Mouse (Mus musculus) liver (tissue): ENCODE results near the gene Ccnt1.

Experiments
- DNase-seq: peaks from one replicate; pipeline ENCODE4 v3.0.0-alpha.2; 2020; ENCODE audit warnings: mixed read lengths

Ccnt1 gene

GRCm38 (mm10) chr15:98594193-98594592 is 23.5 kb upstream of the Ccnt1 start:
- DNase-seq, result no peak

DNA sequence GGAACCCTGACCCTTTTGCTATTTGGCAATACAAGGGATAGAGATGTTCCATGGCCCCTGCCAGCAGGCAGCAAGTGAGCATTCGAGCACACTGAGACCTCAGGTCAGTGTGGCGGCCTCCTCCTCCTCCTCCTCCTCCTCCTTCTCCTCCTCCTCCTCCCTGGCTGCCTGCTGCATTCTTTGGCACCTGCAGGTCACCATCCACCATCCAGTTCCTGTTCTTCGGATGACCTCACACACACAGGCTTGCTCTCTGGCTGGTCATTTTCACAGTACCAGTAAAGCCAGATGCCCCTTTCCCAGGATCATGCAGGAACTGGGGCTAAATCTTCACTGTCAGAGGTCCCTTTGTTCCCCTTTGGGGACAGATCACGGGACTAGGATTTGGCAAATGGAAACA is 20.7 kb upstream of the Ccnt1 start:
- DNase-seq, result no peak

GRCm38 (mm10) chr15:98589640-98590336 is 19.1 kb upstream of the Ccnt1 start:
- DNase-seq, result no peak

DNA sequence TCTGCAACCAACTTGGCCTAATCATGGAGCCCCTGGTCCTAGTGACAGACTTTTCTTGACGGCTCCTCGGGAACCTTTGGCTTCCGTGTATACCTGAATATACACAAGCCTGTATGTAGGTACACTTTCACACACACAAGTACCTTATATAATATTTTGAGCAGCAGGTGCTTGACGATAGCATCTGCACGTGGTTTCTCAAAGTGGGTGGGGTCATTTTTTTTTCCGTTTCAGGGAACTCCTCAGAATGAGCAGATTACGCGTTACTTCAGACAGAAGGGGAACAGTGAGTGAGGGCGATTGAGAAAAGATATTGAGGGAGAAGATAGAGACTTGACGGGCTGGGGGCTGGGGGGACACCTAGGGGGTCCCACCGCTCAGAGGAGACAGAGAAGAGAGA is 17.0 kb upstream of the Ccnt1 start:
- DNase-seq, result no peak

DNA sequence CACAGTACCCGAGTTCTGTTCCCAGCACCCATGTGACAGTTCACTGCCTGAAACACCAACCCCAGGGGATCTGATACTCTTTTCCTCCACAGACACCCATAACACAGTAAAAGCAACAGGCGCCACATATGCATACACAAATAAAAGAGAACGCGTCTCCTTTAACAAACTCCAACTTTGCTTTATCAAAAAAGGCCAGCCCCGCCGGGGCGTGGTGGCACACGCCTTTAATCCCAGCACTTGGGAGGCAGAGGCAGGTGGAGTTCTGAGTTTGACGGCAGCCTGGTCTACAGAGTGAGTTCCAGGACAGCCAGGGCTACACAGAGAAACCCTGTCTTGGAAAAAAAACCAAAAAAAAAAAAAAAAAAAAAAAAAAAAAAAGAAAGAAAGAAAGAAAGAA is 15.4 kb upstream of the Ccnt1 start:
- peak; percentile 83 for DNase-seq

DNA sequence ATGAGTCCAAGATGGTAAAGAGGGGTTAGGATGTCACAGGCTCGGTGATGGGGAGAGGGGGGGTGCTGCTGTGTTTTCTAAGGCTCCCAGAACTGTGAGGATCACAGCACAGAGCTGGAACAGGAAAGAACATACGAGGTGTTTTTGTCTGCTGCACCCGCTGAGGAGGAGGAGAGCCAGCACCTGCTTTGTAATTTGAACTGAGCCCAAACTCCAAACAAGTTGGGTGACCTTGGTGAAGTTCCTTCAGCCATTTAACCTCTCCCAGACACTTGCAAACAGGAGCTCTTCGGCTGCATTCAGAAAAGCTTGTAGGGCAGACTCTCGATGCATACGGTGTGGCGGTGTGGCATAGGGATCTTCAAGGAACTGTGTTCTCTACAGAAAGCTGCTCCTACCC is 14.7 kb upstream of the Ccnt1 start:
- DNase-seq, result no peak

DNA sequence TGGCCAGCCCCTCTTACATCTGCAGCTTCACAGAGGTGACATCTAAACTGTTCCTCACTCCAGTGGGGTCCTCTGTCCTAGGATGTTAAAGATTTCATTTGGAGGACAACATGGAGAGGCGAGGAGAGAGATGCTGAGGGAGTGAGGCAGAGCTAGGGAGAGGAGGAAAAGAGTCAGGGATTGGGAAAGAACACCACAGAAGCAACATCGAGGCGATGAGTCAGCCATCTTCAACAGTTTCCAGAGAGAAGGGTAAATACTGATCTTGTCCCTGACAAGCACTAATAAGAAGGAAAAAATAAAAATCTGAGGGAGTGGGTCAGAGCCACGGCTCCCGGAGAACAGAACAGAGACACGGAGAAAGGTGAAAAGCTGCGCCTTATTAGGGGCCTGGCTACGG is 12.3 kb upstream of the Ccnt1 start:
- DNase-seq, result no peak

DNA sequence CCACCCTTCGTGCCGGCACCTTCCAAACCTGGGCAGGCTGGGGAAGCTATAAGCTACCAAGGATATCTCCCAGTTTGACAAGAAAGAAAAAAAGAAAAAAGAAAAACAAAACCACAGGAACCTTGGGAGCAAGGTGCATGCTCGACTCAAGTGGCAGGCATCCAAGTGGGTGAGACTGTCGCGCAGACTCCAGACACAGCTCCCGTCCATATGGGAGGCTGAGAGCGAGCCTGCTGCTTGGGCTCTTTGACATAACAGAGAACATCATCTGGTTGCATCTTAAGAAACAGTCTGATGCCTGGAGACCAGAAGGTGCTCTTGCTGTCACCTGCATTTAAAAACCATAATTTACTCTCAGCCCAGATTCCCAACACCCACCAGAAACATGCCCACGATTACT is 11.7 kb upstream of the Ccnt1 start:
- DNase-seq, result no peak

DNA sequence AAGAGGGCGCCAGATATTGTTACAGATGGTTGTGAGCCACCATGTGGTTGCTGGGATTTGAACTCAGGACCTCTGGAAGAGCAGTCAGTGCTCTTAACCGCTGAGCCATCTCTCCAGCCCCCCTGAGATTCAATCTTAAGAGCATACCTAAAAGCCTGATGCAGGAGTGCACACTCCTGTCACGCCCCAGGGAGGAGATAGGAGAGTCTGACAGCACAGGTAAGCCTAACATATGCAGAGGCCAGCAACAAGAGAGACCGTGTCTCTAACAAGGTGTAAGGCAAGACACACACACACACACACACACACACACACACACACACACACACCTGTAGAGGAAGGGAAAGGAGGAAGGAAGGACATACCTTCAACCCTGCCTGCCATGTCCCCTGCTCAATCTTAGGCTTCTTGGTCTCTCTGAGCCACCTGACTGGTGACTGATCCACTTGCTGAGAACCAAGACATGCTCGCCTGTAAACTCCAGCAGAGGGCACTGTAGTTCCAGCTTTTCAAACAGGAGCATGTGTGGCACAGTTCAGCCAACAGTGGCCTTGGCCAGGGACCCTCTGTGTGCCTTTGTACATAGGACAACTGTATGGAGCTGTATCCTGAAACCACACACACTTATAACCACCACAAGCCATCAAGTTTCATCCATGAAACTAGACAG is 9.2 kb upstream of the Ccnt1 start:
- DNase-seq, result peak; percentile 82

DNA sequence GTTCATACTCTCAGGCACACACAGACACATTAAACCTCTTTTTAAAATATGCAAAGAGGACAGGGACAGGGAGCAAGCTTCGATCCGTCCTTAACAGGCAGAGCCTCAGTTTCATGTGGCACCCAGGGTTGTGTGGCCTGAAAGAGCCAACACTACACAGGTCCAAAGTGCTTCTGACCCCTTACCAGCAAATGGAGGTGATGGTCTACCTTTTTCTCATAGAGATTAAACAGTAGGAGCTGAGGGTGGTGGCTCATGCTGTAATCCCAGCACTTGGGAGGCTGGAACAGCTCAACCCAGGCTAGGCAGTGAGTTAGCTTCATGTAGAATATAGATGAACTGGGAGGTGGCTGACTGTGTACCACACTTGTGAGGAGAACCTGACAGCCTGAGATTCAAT is 8.6 kb upstream of the Ccnt1 start:
- no peak for DNase-seq

GRCm38 (mm10) chr15:98573293-98573692 is 2.6 kb upstream of the Ccnt1 start:
- DNase-seq, result no peak

DNA sequence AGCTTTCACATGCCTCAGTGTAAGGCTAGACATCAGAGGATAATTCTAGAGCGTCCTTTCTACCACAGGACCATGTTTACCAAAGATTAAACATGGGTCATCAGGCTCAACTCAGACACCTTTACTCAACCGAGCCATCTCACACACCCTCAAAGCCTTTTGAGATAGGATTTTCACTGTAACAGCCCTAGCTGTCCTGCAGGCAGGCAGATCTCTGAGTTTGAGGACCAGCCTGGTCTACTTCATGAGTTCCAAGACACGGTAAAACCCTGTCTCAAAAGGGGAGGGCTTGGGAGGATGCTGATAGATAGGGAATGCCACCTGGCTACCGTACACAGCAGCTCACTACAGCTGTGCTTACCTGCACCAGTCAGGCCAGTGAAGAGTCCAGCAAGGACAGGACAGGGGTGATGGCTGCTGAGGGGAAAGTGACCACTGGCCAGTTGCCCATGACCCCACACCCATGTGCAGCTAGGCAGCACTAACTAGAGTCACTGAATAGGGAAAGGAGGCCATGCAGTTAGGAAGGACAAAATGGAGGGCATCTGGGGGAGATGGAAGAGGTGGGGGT is 843 bp downstream of the Ccnt1 start:
- no peak for DNase-seq

GRCm38 (mm10) chr15:98569216-98569615 is 1.5 kb downstream of the Ccnt1 start:
- DNase-seq, result no peak

DNA sequence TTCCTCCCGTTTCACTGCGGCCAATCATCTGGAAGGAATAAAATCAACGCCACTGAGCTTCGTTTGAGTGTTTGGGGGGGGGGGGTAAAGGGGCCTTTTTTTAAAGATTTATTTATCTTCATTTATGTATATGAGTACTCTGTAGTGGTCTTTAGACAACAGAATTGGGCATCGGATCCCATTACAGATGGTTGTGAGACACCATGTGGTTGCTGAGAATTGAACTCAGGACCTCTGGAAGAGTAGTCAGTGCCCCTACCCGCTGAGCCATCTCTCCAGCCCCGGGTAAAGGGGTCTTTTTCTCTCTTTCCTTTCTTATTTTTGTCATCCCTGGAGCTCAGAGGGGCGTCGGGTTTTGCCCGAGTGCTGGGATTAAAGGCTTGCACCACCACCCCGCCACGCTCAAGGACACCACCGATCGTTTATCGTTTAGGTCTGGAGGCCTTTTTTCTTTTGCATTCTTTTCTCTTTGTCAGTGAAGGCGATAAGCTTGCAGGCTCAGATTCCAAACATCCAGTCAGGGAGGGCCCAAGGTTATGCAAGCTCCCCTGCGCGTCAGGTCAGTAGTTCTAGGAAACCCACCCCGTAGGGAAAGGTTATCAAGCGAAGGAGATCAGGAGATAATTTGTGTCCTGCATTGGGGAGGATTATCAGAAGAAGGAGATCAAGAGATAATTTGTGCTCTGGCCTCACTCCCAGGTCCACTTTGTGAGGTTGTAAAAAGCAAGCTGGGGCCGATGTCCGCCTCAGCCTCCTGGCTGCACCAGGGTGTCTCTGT is 2.3 kb downstream of the Ccnt1 start:
- peak; percentile 35 for DNase-seq

DNA sequence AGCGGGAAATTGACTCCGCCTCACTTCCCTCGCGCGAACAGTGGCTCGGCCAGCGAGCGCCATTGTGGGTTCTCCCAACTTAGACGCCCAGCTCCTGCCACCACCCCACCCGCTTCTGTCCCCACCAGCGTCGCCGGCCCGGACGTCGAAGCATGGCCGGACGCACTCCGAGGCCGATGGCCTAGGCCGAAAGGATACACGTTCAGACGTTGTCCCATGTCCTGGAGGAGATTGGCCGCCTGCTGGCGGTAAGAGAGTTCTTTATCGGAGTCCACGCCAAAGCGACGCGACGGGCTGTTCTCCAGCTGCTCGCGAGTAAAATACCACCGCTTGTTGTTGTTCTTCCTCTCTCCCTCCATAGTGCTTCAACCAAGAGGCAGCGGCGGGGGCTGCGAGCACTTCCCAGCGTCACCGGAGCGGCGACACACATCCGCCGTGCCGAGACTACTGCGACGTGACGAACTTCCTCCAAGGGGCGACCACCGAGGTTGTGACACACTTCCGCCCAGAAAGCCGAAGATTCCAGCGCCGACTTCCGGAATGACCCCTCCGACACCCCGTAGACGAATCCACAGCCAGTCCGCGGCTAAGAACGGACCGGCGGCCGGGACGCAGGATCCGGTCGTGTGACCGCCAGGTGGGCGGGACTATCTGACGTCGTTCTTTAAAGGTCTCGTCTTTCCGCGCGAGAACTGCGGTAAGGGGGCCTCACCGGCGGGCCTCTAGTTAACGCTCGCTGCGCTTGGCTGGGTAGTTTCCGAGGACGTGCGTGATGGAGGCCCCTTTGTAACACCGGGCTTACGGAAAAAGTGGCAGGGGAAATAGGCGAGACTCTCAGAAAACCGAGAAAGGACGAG is 3.2 kb downstream of the Ccnt1 start:
- DNase-seq, result peak; percentile 98

- no peak for DNase-seq
Observed at GRCm38 (mm10) chr15:98566973-98567277, 3.8 kb downstream of the Ccnt1 start.

DNA sequence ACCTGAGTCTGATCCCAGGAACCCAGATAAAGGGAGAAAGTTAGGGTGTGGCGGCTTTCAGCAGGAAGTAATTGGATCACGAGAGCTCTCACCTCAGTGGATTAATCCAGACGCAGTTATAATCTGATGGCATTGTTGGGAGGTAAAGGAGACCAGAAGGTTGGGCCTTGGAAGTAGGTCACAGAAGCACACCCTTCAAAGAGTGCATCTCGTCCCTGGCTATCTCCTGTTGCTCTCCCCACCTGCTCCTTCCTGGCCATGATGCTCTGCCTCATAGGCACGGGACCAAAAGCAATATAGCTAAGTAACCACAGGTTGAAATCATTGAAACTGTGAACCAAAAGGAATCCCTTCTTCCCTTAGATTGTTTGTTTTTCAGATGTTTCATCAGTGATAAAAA is 13.5 kb downstream of the Ccnt1 start:
- DNase-seq, result no peak

- no peak for DNase-seq
Observed at GRCm38 (mm10) chr15:98555881-98556280, 14.8 kb downstream of the Ccnt1 start.

- no peak for DNase-seq
Observed at GRCm38 (mm10) chr15:98552758-98553157, 18.0 kb downstream of the Ccnt1 start.

DNA sequence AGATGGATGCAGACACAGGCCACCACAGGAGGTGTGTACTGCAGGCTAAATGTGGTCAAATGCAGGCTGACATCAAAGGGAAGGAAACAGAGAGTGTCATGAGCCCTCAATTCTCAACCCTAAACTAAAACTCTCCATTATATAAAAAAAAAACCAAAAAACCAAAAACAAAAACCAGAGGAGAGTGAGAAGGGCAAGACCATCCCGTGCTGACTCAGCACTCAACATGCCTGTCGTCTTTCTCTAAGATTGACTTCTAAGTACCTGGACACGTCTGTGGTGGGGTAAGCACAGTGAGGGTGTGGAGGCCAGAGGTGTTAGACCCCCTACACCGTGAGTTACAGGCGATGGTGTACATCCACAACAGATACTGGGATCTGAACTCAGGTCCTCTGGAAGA is 23.9 kb downstream of the Ccnt1 start:
- no peak for DNase-seq

DNA sequence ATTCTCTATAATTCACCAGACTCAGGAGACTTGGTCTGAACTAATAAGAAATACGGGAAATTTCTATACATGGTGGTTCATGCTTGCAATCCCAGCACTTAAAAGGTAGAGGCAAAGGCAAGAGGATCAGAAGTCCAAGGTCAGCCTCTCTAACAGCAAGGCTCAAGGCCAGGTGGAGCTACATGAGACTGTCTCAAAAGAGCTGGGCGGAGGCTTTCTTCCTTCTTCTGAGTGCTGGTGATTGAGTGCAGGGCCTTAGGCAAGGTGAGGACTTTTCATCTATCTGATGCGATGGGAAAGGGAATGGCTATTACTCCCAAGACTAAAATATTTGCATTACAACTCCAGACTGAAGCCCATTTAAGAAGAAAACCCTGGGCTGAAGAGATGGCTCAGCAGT is 25.6 kb downstream of the Ccnt1 start:
- no peak for DNase-seq

DNA sequence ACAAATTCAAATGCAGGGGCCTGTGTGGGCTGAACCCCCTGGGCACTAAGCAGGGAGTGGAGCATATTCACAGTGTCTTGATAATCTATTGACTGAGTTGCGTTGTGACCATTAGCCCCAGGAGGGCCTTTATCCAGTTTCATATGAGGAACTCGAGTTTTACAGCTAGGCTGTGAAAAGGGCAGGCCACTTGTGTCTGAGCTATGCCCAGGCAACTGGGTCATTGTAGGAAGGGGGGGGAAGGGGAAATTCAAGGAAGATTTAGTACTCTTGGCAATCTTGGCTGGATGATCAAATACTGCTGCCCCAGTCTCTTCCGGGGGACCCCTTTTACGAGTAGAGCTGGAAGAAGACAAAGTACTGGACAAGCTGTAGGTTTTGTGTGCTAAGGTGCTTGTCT is 27.4 kb downstream of the Ccnt1 start:
- DNase-seq, result no peak

GRCm38 (mm10) chr15:98541064-98541463 is 29.7 kb downstream of the Ccnt1 start:
- no peak for DNase-seq
